Mouse (Mus musculus) lung, adult 2 months (tissue): ENCODE measurements at regions not wholly inside any gene's neighbourhood (a gene's known extent, or its start where the extent isn't known, plus 50 kb on each side); places are given as distances from the start of the nearest gene placed in this dataset.

Experiments used
- DNase-seq: peaks from one replicate; pipeline ENCODE4 v3.0.0; 2022
- H3K4me1 ChIP-seq: fragments of 200-500 bp; 2 replicates; pipeline ENCODE4 v1.6.1; 2011; ENCODE audit warnings: low read length; ENCODE audit not compliant: control insufficient read depth, insufficient read depth
- H3K4me3 ChIP-seq: fragments of 200-500 bp; replicated peaks from 2 replicates; pipeline ENCODE3; 2011; ENCODE audit warnings: low read depth, mild to moderate bottlenecking, control low read depth, low read length; ENCODE audit errors: extremely low read depth
- CTCF ChIP-seq: fragments of 200-500 bp; IDR thresholded peaks from 2 replicates; pipeline ENCODE4 v1.5.1; 2011; ENCODE audit warnings: mild to moderate bottlenecking, low read length, control low read depth; ENCODE audit not compliant: insufficient read depth
- POLR2A ChIP-seq: fragments of 200-500 bp; IDR thresholded peaks from 2 replicates; pipeline ENCODE4 v1.6.1; 2011; ENCODE audit warnings: low read depth, mild to moderate bottlenecking, control low read depth, low read length, borderline replicate concordance; ENCODE audit errors: extremely low read depth
- WGBS: fragments of 180-500 bp; shearing (Covaris S2); methylation state at CpG from one replicate; pipeline ENCODE4 v1.1.7; 2018; 5-methylcytosine and 5-hydroxymethylcytosine counted together

DNA sequence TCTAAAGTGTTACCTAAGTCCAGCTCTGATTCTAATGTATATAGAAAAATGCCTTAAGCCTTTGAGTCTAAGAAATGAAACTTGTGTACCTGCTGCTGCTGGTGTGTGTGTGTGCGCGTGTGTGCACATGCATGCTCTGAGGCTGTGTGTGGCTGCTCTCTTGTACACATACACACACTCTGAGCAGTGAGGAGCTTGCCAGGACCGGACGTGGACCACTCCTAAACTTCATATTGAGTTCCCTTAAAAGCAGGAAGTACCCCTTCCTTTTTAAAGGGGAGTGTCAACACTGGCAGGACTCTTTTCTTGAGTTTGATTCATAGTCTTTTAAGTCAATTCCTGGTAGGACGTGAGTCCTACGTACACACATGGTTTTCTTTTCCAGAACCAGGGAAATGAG, 251.4 kb upstream of the Adamts9 start:
- Histone ChIP-seq H3K4me1 (no peaks in the 10 kb centered on the region; the same call in 1 of the 2 replicates), H3K4me3 (no peak overlapping the region)
- no peak for DNase-seq
- TF ChIP-seq POLR2A (no peak), CTCF (no peak)
- WGBS: 49% methylated on average over 6 of the region's 6 CpGs

DNA sequence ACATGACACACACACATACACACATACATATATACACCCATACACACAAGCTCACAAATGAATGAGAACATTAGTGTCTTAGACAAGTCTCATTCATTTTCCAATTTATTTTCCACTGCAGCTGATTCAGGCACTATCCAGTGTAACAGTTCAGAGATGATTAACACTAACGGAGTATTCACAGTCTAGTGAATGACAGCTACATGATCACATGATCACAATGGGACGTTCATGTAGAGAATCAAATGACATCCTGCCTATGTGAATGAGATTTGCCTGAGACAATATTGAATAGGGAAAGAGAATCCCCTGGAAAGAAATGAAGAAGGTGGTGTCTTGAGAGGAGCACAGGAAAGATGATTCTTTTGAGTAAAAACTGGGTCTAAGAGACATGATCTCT, 249.7 kb upstream of the Adamts9 start:
- TF ChIP-seq CTCF: no peak
- TF ChIP-seq POLR2A: no peak
- no peak for DNase-seq
- WGBS: 45% methylated on average over 2 of the region's 2 CpGs

DNA sequence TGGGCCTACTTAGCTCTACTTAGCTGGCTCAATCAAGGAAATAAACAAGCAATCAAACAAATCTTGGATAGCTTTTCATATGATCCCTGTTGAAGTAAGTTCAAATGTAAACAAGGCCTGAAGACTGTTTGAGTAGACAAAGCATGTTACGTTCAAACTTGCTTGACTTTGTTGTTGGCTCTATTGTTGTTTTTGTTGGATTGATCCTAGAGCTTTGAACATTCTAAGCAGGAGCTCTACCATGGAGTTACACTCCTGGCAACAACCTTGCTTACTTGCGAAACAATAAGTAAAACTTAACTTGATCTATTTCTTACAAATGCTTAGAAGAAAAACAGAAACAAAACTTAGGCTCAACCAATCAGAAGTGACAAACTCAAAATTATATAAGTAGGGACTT, 247.7 kb upstream of the Adamts9 start:
- TF ChIP-seq POLR2A: no peak
- no peak for TF ChIP-seq CTCF

More for the DNA sequence above, 249.7 kb upstream of the Adamts9 start:
- Histone ChIP-seq H3K4me1 (no peaks in the 10 kb centered on the region; the same call in 1 of the 2 replicates), H3K4me3 (no peak overlapping the region)

DNA sequence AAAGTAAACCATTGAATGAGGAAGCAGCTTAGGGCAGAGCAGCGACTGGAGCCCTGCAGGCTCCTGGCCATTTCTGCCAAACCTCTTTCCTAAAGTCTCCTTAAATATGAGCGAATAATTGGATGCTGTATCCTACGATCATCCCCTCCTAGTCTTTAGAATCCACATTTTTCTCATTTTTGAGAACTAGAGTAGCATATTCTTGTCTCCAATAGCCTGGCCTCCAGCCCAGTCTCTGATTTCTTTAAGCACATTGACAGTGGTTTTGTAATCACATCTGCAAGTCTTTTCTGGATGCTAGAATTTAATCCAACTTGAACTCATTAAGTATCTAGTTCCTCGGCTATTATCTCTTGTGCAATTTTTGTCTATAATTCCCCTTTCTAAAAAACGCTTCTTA, 225.2 kb upstream of the Adamts9 start:
- WGBS: 70% methylated on average over 5 of the region's 5 CpGs
- Histone ChIP-seq H3K4me1 (peaks cover 5% of the 10 kb centered on the region; the same call in 1 of the 2 replicates), H3K4me3 (no peak overlapping the region)
- TF ChIP-seq POLR2A (no peak), CTCF (no peak)
- DNase-seq: no peak

More for the DNA sequence above, 247.7 kb upstream of the Adamts9 start:
- H3K4me3 ChIP-seq: no peak overlapping the region
- WGBS: 75% methylated on average over 2 of the region's 2 CpGs
- DNase-seq: no peak
- no peaks in the 10 kb centered on the region for H3K4me1 ChIP-seq

DNA sequence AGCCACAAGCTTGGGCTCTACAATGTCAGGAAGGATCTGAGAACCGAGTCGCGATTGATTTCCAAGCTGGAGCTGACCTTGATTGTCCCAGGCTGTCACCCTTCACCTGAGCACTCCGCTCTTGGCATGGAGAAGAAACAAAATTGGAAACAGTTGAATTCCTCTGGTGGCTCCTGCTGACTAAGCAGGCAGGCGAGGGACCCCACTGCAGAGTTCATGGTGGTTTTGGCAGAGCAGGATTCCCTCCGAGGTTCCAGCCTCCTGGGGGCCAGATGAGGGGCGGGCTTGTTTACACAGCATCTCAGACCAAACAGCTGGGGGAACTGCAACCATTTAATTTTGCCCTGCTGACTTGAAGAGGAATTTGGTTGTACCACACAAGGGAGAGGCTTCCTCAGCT, 224.0 kb upstream of the Adamts9 start:
- DNase-seq: no peak
- Histone ChIP-seq H3K4me1 (no peaks in the 10 kb centered on the region; the same call in 1 of the 2 replicates), H3K4me3 (no peak overlapping the region)
- TF ChIP-seq CTCF (no peak), POLR2A (no peak)
- WGBS: 41% methylated on average over 7 of the region's 7 CpGs

DNA sequence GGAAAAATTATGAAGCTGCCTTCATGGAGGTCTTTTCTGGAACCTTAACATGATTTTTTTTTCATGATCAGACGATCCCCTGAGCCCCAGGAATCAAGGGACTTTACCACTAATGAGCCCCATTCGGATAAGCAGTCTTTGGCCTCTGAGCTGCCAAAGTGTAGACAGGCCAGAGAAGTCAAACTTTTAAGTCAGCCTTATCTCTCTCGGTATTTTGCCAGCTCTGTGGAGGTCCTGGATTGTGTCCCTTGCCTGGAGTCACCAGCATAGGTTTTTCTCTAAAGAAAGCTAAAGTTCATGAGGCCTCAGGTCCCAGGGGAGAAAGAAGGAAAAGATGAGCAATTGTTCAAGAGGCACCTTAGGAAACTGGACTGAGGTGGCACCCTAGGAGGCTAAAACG, 222.7 kb upstream of the Adamts9 start:
- Histone ChIP-seq H3K4me1 (no peaks in the 10 kb centered on the region; the same call in 1 of the 2 replicates), H3K4me3 (no peak overlapping the region)
- TF ChIP-seq POLR2A: no peak
- TF ChIP-seq CTCF: no peak
- WGBS: 65% methylated on average over 4 of the region's 4 CpGs
- DNase-seq: no peak

DNA sequence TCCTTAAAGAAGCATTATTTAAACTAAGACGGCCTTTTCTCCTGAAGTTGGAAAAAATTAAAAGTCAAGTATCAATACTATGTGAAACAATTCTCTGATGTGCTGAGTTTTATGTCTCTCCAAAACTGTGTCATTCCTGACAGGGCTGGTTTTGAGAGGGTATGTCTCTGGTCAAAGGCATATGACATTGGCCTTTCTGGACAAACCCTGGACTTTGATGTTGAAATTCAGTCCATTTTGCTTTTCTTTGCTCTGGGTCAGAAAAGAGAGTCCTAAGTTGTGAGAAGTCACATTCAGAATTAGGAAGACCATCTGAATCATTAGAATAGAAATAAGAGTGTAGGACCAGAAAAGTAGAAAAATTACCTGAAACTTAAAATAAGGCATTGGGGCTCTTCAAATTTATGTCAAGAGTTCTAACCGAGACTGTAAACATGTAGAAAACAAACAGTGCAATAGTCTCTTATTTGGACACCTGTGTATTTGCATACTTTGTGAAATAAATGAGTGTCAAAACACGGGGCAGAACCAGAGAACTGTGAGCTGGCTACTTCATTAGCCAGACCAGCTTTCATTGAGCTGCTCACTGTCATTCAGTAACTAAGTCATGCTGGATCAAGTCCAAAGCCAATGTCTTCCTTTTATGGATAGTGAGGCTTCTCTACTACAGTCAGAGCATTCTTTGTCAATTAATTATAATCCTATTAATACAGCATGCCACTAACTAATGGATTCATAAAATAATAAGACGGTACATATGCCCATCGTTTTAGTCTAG, 209.3 kb upstream of the Adamts9 start:
- no peak overlapping the region for H3K4me3 ChIP-seq
- 83% methylated on average over 5 of the region's 5 CpGs for WGBS
- peaks cover 8% of the 10 kb centered on the region for H3K4me1 ChIP-seq
- DNase-seq: no peak
- TF ChIP-seq POLR2A (no peak), CTCF (no peak)

DNA sequence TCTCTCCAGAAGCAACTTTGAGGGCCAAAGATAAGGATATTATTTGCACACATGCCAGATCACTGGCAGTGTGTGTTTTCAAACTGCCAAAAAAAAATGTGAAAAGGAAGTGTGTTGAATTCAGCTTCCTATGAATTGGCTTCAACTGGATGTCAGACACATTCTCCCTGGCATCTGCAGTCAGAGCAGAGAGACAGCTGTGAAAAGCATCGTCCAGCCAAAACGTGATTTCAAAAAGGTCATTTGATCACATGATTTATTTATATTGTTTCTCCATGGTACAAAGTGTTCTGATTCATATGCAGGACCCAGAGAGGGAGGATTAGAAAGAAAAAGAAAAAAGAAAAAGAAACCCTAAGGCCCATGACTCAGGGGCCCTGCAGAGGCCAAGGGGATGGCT, 207.2 kb upstream of the Adamts9 start:
- no peak for TF ChIP-seq POLR2A
- TF ChIP-seq CTCF: no peak
- 21% methylated on average over 2 of the region's 2 CpGs for WGBS
- Histone ChIP-seq H3K4me3 (no peak overlapping the region), H3K4me1 (peaks cover 8% of the 10 kb centered on the region)
- DNase-seq: no peak

DNA sequence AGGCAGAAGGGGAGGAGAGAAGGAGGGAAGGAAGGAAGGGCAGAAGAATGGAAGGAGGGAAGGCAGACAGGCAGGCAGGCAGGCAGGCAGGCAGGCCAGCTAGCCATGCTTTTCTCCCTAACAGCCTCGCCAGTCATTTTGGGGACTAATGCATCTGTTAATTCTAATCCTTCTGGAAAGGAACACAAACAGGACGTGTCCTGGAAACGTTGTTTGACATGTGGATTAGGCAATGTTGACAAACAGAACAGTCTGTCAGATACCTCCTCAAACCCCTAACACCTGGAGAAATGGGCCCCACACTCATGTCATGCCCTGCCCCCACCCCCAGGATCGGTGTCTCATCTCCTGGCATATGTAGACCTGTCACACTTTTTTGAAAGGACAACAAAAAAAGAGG, 206.7 kb upstream of the Adamts9 start:
- Histone ChIP-seq H3K4me1 (peaks cover 8% of the 10 kb centered on the region), H3K4me3 (no peak overlapping the region)
- no peak for DNase-seq
- no peak for TF ChIP-seq POLR2A
- TF ChIP-seq CTCF: no peak
- 24% methylated on average over 4 of the region's 4 CpGs for WGBS

DNA sequence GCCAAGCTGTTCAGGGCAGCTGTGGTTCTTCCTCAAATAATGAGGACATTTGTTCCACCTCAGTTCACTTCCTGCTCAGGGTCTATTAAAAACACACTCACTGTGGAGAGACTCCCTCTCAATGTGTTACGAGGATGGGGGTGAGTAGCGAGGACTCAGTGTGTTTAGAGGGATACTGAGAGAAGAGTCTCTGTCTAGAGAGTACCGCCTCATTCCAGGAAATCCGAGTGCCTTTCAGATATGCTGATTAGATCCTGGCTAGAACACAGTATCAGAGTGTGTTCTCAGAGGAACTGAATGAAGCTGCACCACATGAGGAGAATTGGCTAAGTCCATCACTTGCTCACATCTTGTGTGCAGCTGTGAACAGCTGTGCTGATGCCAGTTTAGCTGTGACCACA, 197.0 kb upstream of the Adamts9 start:
- no peaks in the 10 kb centered on the region; the same call in 1 of the 2 replicates for H3K4me1 ChIP-seq
- WGBS: 27% methylated on average over 4 of the region's 4 CpGs
- TF ChIP-seq CTCF (no peak), POLR2A (no peak)
- H3K4me3 ChIP-seq: no peak overlapping the region
- no peak for DNase-seq
